Mouse (Mus musculus): ENCODE measurements around the gene Sppl3. TPM values are rescaled to one million over a fixed set of nuclear protein-coding genes. Genes with fewer than 3 reads are reported as not detected.

Gene Sppl3
- polyA plus RNA-seq, 1 experiment from 2014 or later, result 39.6 TPM

- Histone ChIP-seq H3K4me1 (ENCODE audit: insufficient read depth) (peaks cover 13% of the 10 kb centered on the region), H3K27ac (ENCODE audit: low read depth) (no peak overlapping the region), H3K4me3 (ENCODE audit: low read depth, low read length) (peak overlapping the region; percentile 99; the same call in 1 of the 2 replicates), H3K27me3 (ENCODE audit: insufficient read depth, low read length) (no peaks in the 10 kb centered on the region), H3K36me3 (ENCODE audit: insufficient read depth) (no peaks in the 10 kb centered on the region), H3K9me3 (ENCODE audit: low read depth, low read length) (no peaks in the 10 kb centered on the region), H3K9ac (no peak overlapping the region; the same call in 1 of the 2 replicates), H3K4me2 (peak overlapping the region; percentile 96)
- TF ChIP-seq CTCF (IDR thresholded peaks at IDR 0.05; ENCODE audit: low read depth), result no peak
- 28% methylated on average over 3 of the region's 3 CpGs for WGBS
- DNase-seq (no peak), ATAC-seq (ENCODE audit: insufficient read depth) (no peak)
These were observed 976 bp upstream of the Sppl3 start for GRCm38 (mm10) chr5:115009961-115010360.

- H3K4me2 ChIP-seq, result peak overlapping the region; percentile 96
- no peak for DNase-seq
- no peaks in the 10 kb centered on the region for H3K36me3 ChIP-seq (ENCODE audit: insufficient read depth)
- H3K4me3 ChIP-seq (ENCODE audit: low read depth, low read length), result peak overlapping the region; percentile 99
- peaks cover 16% of the 10 kb centered on the region for H3K4me1 ChIP-seq (ENCODE audit: insufficient read depth)
- no peaks in the 10 kb centered on the region for H3K9me3 ChIP-seq (ENCODE audit: low read depth, low read length)
- TF ChIP-seq CTCF (IDR thresholded peaks at IDR 0.05; ENCODE audit: low read depth), result no peak
- whole genome bisulfite sequencing, result under 1% methylated on average over 53 of the region's 57 CpGs
- peak; percentile 37 for ATAC-seq (ENCODE audit: insufficient read depth)
- no peaks in the 10 kb centered on the region for H3K27me3 ChIP-seq (ENCODE audit: insufficient read depth, low read length)
- peak overlapping the region; percentile 98 for H3K9ac ChIP-seq
- H3K27ac ChIP-seq (ENCODE audit: low read depth), result peak overlapping the region; percentile 89
These were observed 231 bp downstream of the Sppl3 start for GRCm38 (mm10) chr5:115011217-115011518.

- peak; percentile 58 for DNase-seq
- Histone ChIP-seq H3K9me3 (ENCODE audit: low read depth, low read length) (no peaks in the 10 kb centered on the region), H3K4me2 (peak overlapping the region; percentile 96), H3K27me3 (ENCODE audit: insufficient read depth, low read length) (no peaks in the 10 kb centered on the region), H3K4me1 (ENCODE audit: insufficient read depth) (peaks cover 16% of the 10 kb centered on the region), H3K9ac (peak overlapping the region; percentile 98), H3K27ac (ENCODE audit: low read depth) (peak overlapping the region; percentile 89), H3K36me3 (ENCODE audit: insufficient read depth) (no peaks in the 10 kb centered on the region), H3K4me3 (ENCODE audit: low read depth, low read length) (peak overlapping the region; percentile 99)
- ATAC-seq (ENCODE audit: insufficient read depth), result peak; percentile 39
- under 1% methylated on average over 56 of the region's 63 CpGs for WGBS
- peak; percentile 44 for TF ChIP-seq CTCF (IDR thresholded peaks at IDR 0.05; ENCODE audit: low read depth)
These were observed 753 bp downstream of the Sppl3 start for GRCm38 (mm10) chr5:115011519-115012261.

- ATAC-seq (ENCODE audit: insufficient read depth), result no peak
- Histone ChIP-seq H3K4me1 (ENCODE audit: insufficient read depth) (peaks cover 16% of the 10 kb centered on the region), H3K27me3 (ENCODE audit: insufficient read depth, low read length) (no peaks in the 10 kb centered on the region), H3K9ac (no peak overlapping the region), H3K4me2 (peak overlapping the region; percentile 96; the same call in 1 of the 2 replicates), H3K9me3 (ENCODE audit: low read depth, low read length) (no peaks in the 10 kb centered on the region), H3K36me3 (ENCODE audit: insufficient read depth) (no peaks in the 10 kb centered on the region), H3K27ac (ENCODE audit: low read depth) (no peak overlapping the region), H3K4me3 (ENCODE audit: low read depth, low read length) (peak overlapping the region; percentile 2; the same call in 1 of the 2 replicates)
- no peak for DNase-seq
- WGBS, result 52% methylated on average over 3 of the region's 3 CpGs
- TF ChIP-seq CTCF (IDR thresholded peaks at IDR 0.05; ENCODE audit: low read depth), result no peak
These were observed 2.5 kb downstream of the Sppl3 start for GRCm38 (mm10) chr5:115013436-115013835.

GRCm38 (mm10) chr5:115014570-115014969, 3.6 kb downstream of the Sppl3 start:
- DNase-seq (no peak), ATAC-seq (ENCODE audit: insufficient read depth) (no peak)
- H3K27me3 ChIP-seq (ENCODE audit: insufficient read depth, low read length), result no peaks in the 10 kb centered on the region
- H3K4me2 ChIP-seq, result no peak overlapping the region
- no peak overlapping the region for H3K4me3 ChIP-seq (ENCODE audit: low read depth, low read length)
- no peaks in the 10 kb centered on the region for H3K9me3 ChIP-seq (ENCODE audit: low read depth, low read length)
- WGBS, result 30% methylated on average over 1 of the region's 1 CpGs
- no peaks in the 10 kb centered on the region for H3K36me3 ChIP-seq (ENCODE audit: insufficient read depth)
- peaks cover 20% of the 10 kb centered on the region for H3K4me1 ChIP-seq (ENCODE audit: insufficient read depth)
- H3K9ac ChIP-seq, result no peak overlapping the region
- TF ChIP-seq CTCF (IDR thresholded peaks at IDR 0.05; ENCODE audit: low read depth), result no peak
- no peak overlapping the region for H3K27ac ChIP-seq (ENCODE audit: low read depth)

GRCm38 (mm10) chr5:115015121-115015520, 4.2 kb downstream of the Sppl3 start:
- WGBS, result 30% methylated on average over 4 of the region's 4 CpGs
- H3K27me3 ChIP-seq (ENCODE audit: insufficient read depth, low read length), result no peaks in the 10 kb centered on the region
- no peak overlapping the region for H3K4me3 ChIP-seq (ENCODE audit: low read depth, low read length)
- TF ChIP-seq CTCF (IDR thresholded peaks at IDR 0.05; ENCODE audit: low read depth), result no peak
- DNase-seq (peak; percentile 40), ATAC-seq (ENCODE audit: insufficient read depth) (no peak)
- H3K36me3 ChIP-seq (ENCODE audit: insufficient read depth), result no peaks in the 10 kb centered on the region
- H3K4me2 ChIP-seq, result peak overlapping the region; percentile 32; the same call in 1 of the 2 replicates
- H3K9me3 ChIP-seq (ENCODE audit: low read depth, low read length), result no peaks in the 10 kb centered on the region
- no peak overlapping the region for H3K27ac ChIP-seq (ENCODE audit: low read depth)
- peaks cover 20% of the 10 kb centered on the region for H3K4me1 ChIP-seq (ENCODE audit: insufficient read depth)
- no peak overlapping the region for H3K9ac ChIP-seq

- no peaks in the 10 kb centered on the region for H3K27me3 ChIP-seq (ENCODE audit: insufficient read depth, low read length)
- H3K9me3 ChIP-seq (ENCODE audit: low read depth, low read length), result no peaks in the 10 kb centered on the region
- 16% methylated on average over 2 of the region's 2 CpGs for WGBS
- no peak overlapping the region for H3K27ac ChIP-seq (ENCODE audit: low read depth)
- TF ChIP-seq CTCF (IDR thresholded peaks at IDR 0.05; ENCODE audit: low read depth), result no peak
- no peaks in the 10 kb centered on the region for H3K36me3 ChIP-seq (ENCODE audit: insufficient read depth)
- ATAC-seq (ENCODE audit: insufficient read depth) (no peak), DNase-seq (no peak)
- no peak overlapping the region for H3K9ac ChIP-seq
- no peak overlapping the region for H3K4me2 ChIP-seq
- peaks cover 10% of the 10 kb centered on the region for H3K4me1 ChIP-seq (ENCODE audit: insufficient read depth)
- H3K4me3 ChIP-seq (ENCODE audit: low read depth, low read length), result no peak overlapping the region
These were observed 7.3 kb downstream of the Sppl3 start for GRCm38 (mm10) chr5:115018270-115018669.
